Mouse (Mus musculus) thymus, postnatal 25 days (tissue): Measurements from ENCODE around the gene Gm45902.

ENCODE experiments used
- DNase-seq: peaks from one replicate; pipeline ENCODE4 v3.0.0; 2022

Gm45902 gene

GRCm38 (mm10) chr2:3512552-3513454 is at the start of gene Gm45902, which contains the start of the genes Hspa14 and Cdnf:
Gene Gm45902 (minus strand): TSS chr2:3512790.
Gene Hspa14 (minus strand): TSS chr2:3512814.
Gene Cdnf (plus strand): TSS chr2:3513030.
- peak; percentile 96 for DNase-seq

DNA sequence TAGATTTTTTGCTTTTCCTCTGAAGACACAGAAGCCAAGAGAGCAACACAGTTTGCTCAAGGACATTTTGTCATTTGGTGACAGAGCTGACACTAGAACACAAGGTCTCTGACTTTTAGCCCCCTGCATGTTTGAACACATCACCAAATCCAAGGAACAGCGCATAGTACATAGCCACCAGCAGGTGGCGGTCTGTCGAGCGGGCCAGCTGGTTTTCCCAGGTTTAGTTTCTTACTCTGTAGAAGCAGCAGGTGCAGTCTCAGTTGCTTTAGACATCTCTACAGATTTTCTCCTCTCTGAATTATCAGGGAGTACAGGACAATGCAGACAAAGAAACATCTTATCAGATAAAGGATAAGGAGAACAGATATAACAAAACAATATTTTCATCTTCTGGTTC is 34.0 kb upstream of the Gm45902 start:
- peak; percentile 74 for DNase-seq

GRCm38 (mm10) chr2:3546055-3546454 is 33.5 kb upstream of the Gm45902 start:
- no peak for DNase-seq

GRCm38 (mm10) chr2:3541307-3542079 is 28.9 kb upstream of the Gm45902 start:
- no peak for DNase-seq

DNA sequence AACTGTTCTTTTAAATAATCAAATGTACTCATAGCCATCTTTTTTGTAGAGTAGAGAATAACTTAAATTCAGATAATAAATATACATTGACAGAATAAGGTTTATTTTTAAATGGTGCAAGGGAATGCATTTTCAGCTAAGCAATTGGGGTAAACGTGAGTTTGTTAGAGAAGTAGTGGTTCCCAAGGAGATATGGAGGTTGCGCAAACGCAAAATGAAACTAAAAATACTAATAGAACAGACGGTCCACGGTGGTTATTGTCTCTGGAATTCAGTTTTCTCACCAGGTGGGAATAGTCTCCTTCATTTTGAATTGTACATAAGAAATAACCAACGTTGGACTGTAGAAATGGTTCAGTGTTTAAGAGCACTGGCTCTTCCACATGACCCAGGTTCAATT is 13.7 kb upstream of the Gm45902 start:
- no peak for DNase-seq

DNA sequence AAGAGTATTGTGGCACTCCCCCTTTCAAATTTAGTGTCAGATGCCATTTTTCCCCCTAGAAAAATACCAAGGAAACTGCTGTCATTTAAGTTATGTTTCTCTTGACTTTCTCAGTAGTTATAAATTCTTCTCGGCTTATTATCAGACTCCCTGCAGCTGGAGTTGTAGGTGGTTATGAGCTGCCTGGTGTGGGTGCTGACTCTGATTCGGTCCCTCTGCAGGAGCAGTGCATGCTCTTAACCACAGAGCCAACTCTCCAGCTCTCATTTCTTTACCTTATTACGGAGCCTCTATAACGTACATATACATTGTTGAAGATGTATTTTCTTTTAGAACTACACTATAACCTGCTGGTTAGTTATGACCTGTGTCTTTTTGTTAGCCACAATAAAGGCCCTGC is 10.0 kb upstream of the Gm45902 start:
- DNase-seq, result no peak

- DNase-seq, result peak; percentile 34
These were observed 514 bp downstream of the Gm45902 start for GRCm38 (mm10) chr2:3512076-3512475.

GRCm38 (mm10) chr2:3500886-3501285 is 11.7 kb downstream of the Gm45902 start:
- DNase-seq, result no peak

DNA sequence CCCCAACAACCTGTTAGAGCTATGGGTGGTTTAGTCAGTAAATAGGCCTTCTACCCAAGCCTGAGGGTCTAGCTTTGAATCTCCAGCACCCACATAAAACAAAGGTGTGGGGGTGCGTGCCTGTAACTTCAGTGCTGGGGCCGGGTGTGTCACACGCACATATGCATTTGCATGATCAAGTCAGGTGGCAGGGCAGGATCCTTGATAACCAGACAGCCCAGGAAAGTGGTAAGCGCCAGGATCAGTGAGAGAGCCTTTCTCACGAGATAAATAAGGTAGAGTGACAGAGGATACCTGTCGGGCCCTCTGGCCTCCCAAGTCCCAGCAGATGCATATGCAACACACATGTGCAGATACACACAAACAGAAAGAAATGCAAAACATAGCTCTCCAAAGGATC is 13.0 kb downstream of the Gm45902 start:
- no peak for DNase-seq

GRCm38 (mm10) chr2:3493833-3494409 is 18.7 kb downstream of the Gm45902 start:
- no peak for DNase-seq

- DNase-seq, result no peak
These were observed 22.8 kb downstream of the Gm45902 start for GRCm38 (mm10) chr2:3489816-3490215.

- DNase-seq, result no peak
These were observed 32.4 kb downstream of the Gm45902 start for GRCm38 (mm10) chr2:3480239-3480638.

GRCm38 (mm10) chr2:3475746-3476251 is 36.8 kb downstream of the Gm45902 start:
- DNase-seq, result peak; percentile 14

GRCm38 (mm10) chr2:3474861-3475283 is 37.7 kb downstream of the Gm45902 start, which contains the start of gene Suv39h2:
Gene Suv39h2 (minus strand): TSS chr2:3475031.
- peak; percentile 98 for DNase-seq

GRCm38 (mm10) chr2:3474361-3474805 is 38.2 kb downstream of the Gm45902 start:
- DNase-seq, result peak; percentile 60

DNA sequence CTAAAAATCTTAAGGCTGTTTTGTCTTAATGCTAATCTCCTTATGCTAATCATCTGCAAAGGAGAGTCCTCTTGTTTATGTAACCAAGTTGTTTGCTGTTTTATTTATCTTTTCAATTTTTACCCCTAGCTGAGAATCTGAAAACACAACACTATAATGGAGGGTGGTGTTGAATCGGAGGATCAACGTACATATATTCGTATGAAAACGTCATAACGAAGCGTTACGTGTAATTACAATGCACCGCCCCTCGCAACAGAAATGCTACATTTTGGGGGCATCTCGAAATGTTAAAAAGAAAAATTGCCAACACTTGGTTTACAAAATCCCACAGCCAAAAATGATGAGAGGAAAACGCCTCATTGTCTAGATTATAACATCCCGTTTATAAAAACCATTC is 38.7 kb downstream of the Gm45902 start:
- no peak for DNase-seq

DNA sequence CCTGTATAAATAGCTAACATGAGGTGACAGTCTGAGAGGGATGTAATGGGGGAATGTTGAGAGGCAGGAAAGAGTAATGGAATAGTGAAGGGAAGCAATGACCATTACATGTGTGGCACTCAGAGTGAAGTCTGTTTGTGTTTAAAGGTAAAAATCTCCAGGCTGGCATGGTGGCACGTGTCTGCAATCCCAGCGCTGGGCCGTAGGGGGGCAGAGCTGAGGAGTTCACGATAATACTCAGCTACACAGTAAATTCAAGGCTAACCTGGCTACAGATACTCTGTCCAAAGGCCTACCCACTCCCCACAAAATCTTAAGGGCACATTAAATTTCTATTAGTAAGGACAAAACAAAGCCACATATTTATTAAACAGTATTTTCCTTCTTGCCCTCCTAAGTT is 56.0 kb downstream of the Gm45902 start:
- DNase-seq, result no peak
